Mouse (Mus musculus) CD4-positive, CD25-positive, alpha-beta regulatory T cell, adult 4 months (primary cell): Measurements from ENCODE around the gene Megf6. TPM values are rescaled to one million over a fixed set of nuclear protein-coding genes. Genes with fewer than 3 reads are reported as not detected.

Experiments
- ATAC-seq: one replicate; pipeline ENCODE4 v1.8.0; 2017
- polyA plus RNA-seq, 2 experiments: library from polyadenylated mRNA; unstranded; fragments of 100-300 nt; shearing (Covaris generic); gene quantifications; one replicate each; pipeline ENCODE4 v1.2.1; 2017

Megf6 gene
- polyA plus RNA-seq, 2 experiments from 2014 or later, result not detected

GRCm38 (mm10) chr4:154159961-154160537, 10.5 kb upstream of the Megf6 start:
- peak; percentile 1 for ATAC-seq

- ATAC-seq, result peak; percentile 94
These were observed 9.8 kb upstream of the Megf6 start, which contains the start of gene Tprgl for GRCm38 (mm10) chr4:154160538-154161390. Tprgl (minus strand) TSS chr4:154160666.

GRCm38 (mm10) chr4:154163296-154163695, 7.2 kb upstream of the Megf6 start:
- no peak for ATAC-seq

- no peak for ATAC-seq
These were observed 3.5 kb upstream of the Megf6 start for GRCm38 (mm10) chr4:154167053-154167452.

- ATAC-seq, result no peak
These were observed 509 bp upstream of the Megf6 start for GRCm38 (mm10) chr4:154170021-154170420.

GRCm38 (mm10) chr4:154171151-154171930, 811 bp downstream of the Megf6 start:
- no peak for ATAC-seq

GRCm38 (mm10) chr4:154171931-154172604, 1.5 kb downstream of the Megf6 start:
- ATAC-seq, result no peak

- ATAC-seq, result no peak
These were observed 6.7 kb downstream of the Megf6 start for GRCm38 (mm10) chr4:154177257-154177656.

- ATAC-seq, result no peak
These were observed 10.5 kb downstream of the Megf6 start for GRCm38 (mm10) chr4:154181001-154181400.

- no peak for ATAC-seq
These were observed 13.0 kb downstream of the Megf6 start for GRCm38 (mm10) chr4:154183566-154183965.

GRCm38 (mm10) chr4:154185001-154185400, 14.5 kb downstream of the Megf6 start:
- ATAC-seq, result no peak

GRCm38 (mm10) chr4:154186002-154186537, 15.5 kb downstream of the Megf6 start:
- no peak for ATAC-seq

GRCm38 (mm10) chr4:154188948-154189347, 18.4 kb downstream of the Megf6 start:
- ATAC-seq, result no peak

- ATAC-seq, result no peak
These were observed 27.4 kb downstream of the Megf6 start for GRCm38 (mm10) chr4:154197961-154198360.

GRCm38 (mm10) chr4:154198377-154198961, 27.9 kb downstream of the Megf6 start:
- no peak for ATAC-seq

- no peak for ATAC-seq
These were observed 31.0 kb downstream of the Megf6 start for GRCm38 (mm10) chr4:154201511-154201910.

- no peak for ATAC-seq
These were observed 34.0 kb downstream of the Megf6 start for GRCm38 (mm10) chr4:154204532-154204931.

- no peak for ATAC-seq
These were observed 34.9 kb downstream of the Megf6 start for GRCm38 (mm10) chr4:154205392-154205791.

GRCm38 (mm10) chr4:154207261-154207660, 36.7 kb downstream of the Megf6 start:
- ATAC-seq, result peak; percentile 41

GRCm38 (mm10) chr4:154209054-154209453, 38.5 kb downstream of the Megf6 start:
- no peak for ATAC-seq

GRCm38 (mm10) chr4:154209825-154210224, 39.3 kb downstream of the Megf6 start:
- ATAC-seq, result no peak

GRCm38 (mm10) chr4:154211459-154211858, 40.9 kb downstream of the Megf6 start:
- ATAC-seq, result no peak
